Mouse (Mus musculus) spleen, embryonic (tissue): ENCODE measurements around the gene Evc2.

ENCODE experiments used
- CTCF ChIA-PET: fragments of 350-600 bp; sonication (Branson Sonifier 250); formaldehyde crosslinking; loops from one replicate; lab custom pipeline; 2022; lab: Charles Lee

Evc2 gene

DNA sequence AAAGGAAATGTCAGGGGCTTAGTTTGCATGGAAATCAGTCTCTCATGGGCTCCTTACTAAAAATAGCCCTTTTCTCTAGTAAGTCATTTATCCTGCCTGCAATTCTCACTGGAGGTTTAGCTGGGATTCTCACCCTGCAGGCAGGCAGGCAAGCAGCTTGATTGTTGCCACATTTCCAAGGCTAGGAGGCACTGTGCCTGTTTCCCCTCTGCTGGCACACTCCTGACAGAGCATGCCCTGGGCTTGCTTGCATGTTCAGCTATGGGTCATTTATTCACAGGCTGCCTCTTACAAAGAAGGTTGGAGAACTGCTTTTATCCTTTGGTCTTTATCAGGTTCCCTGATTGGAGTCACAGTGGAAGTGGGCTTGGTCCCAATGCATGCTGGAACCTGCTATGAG is 27.5 kb downstream of the Evc2 start:
- CTCF ChIA-PET, result no interaction called here

DNA sequence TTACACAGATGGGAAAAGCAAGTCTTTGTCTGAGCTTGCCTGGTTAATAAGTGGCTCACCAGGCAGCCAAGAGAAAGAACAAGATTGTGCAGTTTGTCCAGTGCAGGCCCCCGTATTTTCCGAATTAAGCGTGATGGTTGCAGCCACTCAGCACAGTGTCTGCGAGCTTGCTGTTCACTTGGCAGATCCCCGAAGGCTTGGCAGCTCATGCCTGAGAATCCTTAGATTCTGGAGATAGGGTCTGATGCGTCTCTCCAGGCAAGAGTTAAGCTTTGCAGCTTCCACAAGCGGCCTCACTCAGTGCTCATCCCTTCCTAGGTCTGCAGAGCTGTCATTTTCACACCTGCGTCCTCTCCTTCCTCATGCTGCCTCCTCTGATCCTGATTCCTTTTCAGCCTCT is 30.5 kb downstream of the Evc2 start:
- CTCF ChIA-PET, result no interaction called here

DNA sequence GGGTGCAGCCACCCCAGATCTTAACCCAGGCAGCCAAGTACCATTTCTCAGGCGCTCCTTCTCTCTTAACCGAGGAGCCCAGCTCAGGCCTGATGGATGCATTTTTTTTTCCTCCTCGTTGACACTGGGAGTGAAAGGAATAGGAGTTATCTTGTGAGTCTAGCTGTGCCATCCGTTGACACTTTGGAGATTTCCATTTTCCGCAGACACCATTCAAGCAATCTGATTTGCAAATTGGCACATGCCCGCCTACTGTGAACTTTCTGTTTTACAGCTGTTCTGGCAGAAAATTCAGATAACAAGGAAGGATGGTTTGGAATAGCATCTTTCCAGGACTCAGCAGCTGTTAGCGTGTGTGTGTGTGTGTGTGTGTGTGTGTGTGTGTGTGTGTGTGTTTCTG is 39.1 kb downstream of the Evc2 start:
- CTCF ChIA-PET, result no interaction called here

DNA sequence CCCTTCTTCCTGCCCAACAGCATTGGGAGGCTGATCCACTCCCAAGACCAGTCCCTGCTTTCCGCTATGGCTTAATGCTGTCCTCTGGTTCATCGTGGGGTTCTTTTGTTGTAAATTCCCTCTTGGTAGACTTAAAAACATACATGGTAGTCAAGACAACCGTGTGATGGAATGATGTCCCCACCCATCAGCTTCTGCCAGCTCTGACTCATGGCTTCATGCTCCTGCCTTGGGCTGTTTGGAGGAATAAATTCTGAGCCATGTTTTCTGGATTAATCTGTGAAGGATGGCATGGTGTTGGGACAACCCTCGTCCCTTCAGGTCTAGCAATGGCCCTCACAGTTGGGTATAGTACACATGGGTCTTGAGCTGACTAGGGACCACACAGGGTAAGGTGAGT is 42.3 kb downstream of the Evc2 start:
- CTCF ChIA-PET, result no interaction called here

DNA sequence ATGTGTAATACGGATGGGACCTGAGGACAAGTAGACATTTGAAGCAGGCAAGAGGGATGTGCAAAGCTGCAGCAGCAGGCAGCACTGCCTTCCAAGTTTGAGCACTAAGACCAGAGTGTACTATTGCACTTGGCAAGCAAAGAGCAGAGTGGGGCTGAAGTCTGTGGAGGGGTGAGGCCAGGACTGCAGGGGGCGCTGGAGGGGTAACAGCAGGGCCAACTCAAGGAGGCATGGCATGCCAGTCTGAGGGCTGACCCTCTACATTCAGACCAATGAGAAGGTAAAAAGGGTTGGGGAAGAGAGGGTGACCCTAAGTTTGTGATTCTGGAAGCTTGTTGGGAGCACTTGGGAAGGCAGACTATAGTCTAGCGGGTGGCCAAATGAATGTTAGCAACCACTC is 45.3 kb downstream of the Evc2 start:
- CTCF ChIA-PET, result no interaction called here

DNA sequence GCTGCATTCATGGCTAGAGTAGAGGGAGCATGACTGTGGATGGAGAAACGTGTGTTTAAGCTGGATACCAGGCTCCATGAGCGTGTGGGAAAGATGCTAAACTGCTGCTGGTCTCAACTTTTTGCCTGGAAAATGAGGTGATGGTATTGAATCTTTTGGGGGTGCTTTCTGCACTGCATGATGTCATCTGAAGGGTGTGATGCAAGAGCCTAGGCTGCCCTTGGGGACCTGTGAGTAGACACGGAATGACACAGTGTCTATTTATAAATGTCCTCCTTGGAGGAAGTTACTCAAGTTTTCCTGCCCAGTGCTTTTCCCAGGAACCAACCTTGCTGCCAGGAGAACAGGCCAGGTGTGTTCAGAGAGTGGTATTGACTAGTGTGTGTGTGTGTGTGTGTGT is 50.3 kb downstream of the Evc2 start:
- CTCF ChIA-PET, result no interaction called here

DNA sequence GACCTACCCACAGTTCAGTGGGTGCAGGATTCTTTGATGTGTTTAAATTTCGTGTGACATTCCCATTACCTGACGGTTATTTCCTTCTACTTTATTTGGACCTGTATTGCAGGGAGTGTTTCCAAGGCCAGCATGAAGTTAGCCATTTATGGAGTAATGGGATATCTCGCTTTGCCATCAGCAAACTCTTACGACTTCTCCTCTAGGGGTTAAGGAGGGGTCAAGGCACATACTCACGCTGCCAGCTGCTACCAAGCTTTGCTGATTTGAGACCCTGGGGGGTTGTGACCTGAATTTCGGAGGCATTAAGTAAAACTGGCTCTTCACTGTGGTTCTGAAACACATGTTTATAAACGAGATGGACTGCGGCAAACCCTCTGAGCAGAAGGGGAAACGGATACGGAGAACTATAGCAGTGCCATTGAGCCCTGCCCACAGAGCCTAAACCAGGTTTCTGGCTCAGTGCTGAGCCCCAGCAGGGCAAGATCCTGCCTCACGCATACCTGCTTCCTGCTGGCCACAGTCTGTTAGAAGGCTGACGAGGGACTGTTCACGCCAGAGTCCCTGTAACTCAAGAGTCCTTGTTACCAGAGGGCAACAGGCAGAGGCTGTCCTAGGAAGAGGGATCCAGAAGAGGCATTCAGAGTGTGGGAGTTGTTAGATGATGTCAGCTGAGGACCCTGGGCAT is 51.7 kb downstream of the Evc2 start:
- CTCF ChIA-PET, result no interaction called here

DNA sequence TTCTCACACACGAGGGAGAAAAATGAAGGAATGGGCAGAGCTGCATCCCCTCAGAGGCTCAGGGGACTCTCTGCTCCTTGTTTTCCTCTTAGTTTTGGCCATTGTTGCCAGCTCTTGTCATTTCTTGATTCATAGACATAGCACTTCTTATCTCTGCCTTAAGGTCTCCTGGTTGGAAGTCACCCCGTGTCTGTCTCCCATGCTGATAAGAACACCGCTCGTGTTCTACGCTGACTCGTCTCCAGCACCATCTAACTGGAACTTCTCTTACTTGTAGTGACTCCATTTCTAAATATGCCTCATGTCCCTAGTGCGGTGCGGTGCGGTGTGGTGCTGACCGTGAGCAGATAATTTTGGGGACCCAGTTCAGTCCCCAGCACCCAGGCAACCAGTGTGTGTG is 52.6 kb downstream of the Evc2 start:
- CTCF ChIA-PET, result no interaction called here

DNA sequence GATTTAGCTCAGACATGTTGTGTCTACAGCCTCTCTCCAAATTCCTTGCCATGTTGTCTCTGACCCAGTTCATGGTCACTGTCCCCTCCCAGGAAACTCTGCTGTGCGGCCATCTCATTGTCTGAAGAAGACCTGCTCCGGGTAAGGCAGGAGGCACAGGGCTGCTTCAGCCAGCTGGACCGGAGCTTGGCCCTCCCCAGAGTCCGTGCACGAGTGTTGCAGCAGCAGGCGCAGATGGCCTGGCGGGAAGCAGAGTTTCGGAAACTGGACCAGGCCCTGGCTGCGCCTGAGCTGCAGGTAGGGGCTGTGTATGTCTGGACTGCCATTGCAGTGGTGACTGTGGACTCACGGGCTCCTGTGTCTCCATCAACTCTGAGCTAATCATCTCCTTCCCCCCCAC is 53.6 kb downstream of the Evc2 start:
- CTCF ChIA-PET, result no interaction called here

DNA sequence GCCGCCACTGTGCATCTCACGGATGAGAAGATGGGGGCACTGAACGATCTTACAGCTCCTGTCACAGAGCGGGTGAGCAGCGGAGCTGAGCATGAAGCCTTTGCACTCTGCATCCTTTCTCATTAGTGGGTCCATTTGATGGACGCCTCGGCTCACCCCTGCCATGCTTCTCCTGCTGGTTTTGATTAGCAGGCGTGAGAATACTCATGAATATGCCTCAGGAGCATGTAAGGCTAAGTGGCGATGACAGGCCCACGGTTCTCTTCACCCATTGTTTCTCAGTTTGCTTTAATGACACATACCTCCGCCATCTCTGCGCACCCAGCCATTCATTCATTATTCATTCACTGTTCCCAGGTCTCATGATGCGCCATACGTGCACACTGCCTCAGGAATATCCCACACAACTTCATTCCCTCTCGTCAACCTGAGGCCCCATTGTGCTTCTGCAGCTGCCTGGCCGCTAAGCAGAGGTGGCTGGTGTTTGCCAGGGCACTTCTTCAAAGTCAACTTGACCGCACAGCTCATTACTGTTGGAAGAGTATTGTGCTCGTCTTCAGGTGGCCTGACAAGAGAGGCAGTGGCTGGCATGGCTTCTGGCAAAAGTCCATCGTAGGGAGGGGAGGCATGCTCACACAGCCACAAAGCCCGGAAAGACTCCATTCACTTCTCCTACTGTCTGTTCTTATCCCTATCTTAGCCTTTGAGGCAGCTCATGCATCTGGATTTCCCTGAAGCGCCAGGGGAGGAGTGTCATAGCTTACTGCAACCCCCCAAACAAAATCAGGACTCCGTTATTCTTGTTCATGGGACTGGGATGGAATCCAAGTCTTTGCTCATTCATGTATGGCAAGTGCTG is 57.1 kb downstream of the Evc2 start:
- CTCF ChIA-PET, result no interaction called here

DNA sequence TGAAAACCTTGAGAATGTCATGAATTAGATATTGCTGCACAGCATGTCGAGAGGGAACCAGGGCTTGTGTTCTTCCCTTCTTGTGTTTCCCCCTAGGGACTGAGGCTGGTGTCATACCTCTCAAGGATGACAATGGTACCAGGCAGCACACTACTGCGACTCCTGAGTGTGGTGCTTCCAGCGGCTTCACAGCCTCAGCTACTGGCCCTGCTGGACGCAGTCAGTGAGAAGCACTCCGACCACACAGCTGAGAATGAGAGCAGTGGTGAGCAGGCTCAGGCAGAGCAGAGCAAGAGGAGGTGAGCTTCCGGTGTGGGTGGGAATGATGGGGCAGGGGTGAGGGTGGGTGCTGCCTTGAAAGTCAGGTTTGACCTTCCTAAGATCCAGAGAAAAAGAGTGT is 80.7 kb downstream of the Evc2 start:
- CTCF ChIA-PET, result interaction anchor here (0.5 kb wide), 1 partner anchor 146 kb away, joined by 12 read pairs; no protein-coding TSS in a partner anchor

DNA sequence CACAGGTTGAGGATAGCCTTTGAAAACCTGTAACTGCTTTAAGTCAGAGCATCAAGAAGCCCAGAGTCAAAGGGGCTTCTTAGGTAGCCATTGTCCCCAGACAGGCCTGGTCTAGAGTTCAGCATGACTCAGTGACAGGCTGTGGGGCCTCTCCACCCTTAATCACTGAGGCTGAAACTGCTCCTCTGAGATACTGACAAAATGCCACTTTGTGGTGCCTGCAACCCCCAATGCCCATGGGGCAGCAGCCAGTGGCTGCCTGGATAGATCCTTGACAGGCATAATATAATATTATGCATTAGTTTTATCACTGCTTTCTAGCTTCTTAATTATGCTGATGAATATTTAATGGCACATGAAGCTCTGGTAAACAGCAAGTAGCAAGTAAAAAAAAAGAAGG is 88.9 kb downstream of the Evc2 start:
- CTCF ChIA-PET, result no interaction called here

DNA sequence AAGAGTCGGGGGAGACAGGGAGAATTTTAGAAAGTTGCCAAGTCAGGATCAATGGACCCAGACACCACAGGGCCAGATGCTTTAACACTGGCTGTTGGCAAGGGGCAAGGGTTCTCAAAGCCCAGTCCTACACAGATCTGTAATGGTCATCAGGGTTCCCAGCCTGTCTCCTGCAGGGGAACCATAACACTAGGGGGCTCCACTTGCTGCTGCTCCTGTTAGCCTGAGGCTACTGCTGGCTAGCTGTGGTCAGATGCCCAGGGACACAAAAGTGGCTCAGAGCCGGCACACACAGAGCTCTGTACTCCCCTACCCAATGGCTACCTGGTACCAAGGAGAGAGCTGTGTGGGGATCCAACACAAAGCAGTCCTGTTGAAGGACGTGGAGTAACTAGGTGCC is 97.1 kb downstream of the Evc2 start:
- CTCF ChIA-PET, result no interaction called here

DNA sequence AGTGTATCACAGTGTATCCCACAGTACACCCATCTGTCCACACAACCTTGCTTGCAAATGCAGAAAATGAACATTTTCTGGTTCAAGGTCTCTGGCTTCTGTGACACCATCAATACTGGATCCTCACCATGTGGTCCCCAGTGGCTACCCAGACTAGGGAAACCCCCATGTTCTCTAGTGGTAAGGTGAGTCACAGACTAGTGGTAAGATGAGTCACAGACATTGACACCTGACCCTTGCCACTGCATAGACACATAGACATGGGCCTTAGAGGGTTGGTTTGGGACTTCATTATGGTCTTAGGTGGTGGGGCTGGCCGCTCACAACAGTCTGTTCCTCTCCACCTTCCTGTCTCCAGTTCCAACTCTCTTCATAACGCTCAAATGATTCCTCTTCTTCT is 104.5 kb downstream of the Evc2 start:
- CTCF ChIA-PET, result no interaction called here

DNA sequence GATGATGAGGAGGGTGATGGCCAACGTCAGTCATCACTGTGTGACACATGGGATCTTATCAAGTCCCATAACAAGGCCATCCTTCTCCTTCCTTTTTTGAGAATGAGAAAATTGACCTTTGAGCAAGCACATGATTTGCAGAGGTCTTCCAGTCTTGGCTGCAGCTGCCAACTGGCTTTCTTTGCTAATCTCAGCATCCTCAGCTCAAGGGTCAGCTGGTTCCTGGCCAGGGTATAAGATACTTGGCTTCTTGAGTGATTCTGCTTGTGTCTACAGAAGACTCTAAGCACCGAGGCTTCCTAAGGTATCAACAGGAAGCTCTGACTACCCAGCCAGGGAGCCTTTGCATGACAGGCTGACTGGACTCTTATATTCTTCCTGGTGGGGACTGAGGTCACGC is 109.2 kb downstream of the Evc2 start:
- CTCF ChIA-PET, result no interaction called here

DNA sequence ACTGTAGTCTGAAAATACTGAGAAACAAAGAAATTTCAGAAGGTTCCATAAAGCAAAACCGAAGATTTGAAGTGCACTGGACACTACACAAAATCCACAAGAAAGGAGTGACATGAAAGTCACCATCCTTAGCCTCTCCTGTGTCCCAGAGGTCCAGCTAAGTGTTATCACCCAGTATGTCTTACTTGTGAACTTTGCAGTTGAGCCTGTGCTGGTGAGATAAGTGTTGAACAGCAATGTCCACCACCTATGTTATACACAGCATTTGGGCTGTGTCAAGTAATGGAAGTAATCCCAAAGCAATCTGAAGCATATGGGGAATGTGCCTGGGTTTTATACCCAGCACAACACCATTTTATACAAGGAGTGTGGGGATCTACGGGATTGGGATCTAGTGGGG is 118.3 kb downstream of the Evc2 start:
- CTCF ChIA-PET, result no interaction called here

DNA sequence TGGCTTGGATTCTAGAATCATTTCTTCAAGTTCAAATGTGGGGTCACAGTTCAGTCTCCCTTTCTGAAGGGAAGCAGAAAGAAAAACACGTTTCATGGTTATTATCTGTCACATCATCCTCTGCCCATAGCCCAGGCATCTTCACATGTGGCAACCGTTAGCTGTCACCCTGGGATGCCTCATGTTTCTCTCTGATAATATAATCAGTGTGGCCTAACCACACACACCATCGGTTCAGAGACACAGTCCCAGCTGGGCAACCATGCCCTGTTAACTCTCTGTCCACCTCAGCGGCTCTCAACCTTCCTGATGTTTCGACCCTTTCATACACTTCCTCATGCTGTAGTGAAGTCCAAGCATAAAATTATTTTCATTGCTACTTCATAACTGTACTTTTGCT is 118.9 kb downstream of the Evc2 start:
- CTCF ChIA-PET, result no interaction called here

DNA sequence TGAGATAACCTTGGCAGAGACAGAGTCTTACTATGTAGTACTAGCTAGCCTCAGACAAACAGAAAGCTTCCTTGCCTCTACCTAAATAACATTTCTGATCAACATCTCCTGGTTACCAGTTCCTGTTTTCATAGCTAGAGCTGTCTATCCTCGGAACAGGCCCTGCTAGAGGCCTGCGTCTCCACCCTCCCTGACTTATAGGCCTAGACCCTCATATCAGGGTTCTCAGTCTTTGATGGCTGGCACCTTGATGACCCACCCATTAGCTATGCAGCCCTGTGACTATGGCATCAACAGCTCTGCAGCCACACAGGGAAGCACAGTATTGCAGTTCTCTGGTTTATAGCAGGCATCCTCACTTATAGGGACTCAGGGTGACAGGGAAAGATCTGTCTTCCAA is 119.5 kb downstream of the Evc2 start:
- CTCF ChIA-PET, result no interaction called here

DNA sequence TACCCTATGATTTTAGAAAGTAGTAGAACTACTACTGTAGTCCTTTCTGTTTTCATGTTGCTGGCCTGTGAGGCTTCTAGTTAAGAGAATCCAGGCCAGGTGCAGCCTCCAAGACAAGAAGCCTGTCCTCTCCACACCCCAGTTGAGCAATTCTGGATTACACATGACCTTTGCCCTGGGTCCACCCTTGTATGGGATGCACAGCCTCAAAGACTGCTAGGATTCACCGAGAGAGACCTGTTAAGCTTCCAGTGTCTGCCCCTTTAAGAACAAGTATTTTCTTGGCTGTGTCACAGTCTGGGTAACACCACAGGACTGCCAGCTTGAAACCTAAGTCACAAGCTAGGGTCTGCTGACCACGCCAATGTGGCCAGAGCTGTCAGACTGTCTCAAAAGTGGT is 119.9 kb downstream of the Evc2 start:
- CTCF ChIA-PET, result no interaction called here

DNA sequence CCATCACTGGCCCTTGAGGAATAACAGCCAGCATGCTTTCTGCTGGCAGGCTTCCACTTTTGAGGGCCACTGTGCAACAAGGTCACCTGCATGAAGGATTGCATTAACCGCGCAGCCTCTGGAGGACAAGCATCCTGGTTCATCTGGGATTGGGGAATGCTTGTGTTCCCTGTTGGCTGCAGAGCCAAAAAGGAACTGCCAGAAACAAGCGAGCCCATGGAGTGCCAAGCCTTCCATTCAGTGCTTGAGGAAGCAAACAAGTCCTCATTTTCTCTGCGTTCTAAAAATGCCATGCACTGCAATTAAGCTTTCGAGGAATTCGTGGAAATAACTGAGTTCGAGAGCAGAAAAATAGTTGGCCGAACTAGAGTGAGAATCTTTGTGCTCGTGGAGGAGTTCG is 127.2 kb downstream of the Evc2 start:
- CTCF ChIA-PET, result no interaction called here

DNA sequence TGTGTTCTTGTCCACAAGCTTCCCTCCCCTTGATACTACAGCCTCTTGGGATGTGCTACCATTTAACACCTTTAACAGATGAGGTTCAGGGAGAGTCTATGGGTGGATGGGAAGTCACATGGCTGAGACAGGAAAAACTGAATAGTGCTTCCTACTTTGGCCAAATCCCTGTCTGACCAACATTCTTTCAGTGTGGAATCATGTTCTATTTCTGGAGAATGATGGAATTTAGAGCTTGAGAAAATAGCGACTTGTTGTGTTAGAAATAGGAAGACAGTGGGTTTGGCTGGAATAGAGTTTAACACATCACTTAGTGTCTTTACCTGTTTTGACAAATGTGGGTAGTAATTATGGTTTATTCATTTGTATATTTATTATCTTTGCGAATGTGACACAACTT is 129.3 kb downstream of the Evc2 start:
- CTCF ChIA-PET, result no interaction called here

DNA sequence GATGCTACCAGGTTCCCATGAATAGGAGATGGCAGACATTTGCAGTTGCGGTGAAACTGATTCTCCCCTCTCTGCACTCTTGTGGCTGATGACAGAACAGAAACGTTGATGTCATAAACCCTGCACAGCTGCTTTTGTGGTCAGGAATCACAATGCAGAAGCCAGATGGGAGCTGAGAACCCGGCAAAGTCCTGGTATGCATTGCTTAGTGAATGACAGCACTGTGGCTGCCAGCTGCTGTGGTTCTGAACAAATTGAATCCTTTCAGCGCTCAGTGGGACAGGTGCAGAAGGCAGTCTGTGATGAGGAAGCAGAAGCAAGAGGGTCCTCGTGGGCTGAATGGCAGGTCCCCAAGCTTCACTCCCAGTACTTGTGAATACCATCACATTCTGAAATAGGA is 130.7 kb downstream of the Evc2 start:
- CTCF ChIA-PET, result no interaction called here

DNA sequence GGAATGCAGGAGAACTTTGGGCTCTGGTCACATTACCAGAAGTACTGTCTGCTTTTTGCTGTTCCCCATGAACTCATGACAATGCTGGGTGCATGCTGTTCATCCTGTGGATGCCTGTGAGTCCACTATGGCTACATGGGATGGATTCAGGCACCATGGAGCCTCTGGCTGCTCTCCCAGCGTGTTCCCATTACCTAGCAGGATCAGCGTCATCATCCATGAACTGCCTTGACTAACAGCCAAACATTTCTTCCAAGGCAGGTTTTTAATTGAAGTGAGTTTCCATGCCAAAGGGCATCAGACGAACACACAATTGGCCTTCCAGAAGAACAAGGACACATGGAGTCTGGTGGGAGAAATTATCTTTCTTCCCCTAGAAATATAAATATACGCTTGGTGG is 133.3 kb downstream of the Evc2 start:
- CTCF ChIA-PET, result no interaction called here
